Comparison of ENCODE assay signal across 20 mouse cellular contexts in genomic region chr11:120620195-120620594, GRCm38 (mm10). TPM values are rescaled to one million over a fixed set of nuclear protein-coding genes. Genes with fewer than 3 reads are reported as not detected.
DNase-seq lines count a peak whose midpoint lies in the region; TF ChIP-seq lines count a peak whose summit lies in the region.
"Had no signal": no experiment of that assay in that cellular context is flagged by ENCODE, and none has a peak within 500 bp of the region (broad histone marks: within the 10 kb centered on the region; RNA-seq: fewer than 3 reads in every experiment).

No protein-coding gene starts in this region.

- H3K36me3 ChIP-seq in testis, adult 2 months (ENCODE audit: control insufficient read depth, insufficient read depth, low read length): no peaks in the 10 kb centered on the region

- H3K4me3 ChIP-seq in testis, adult 2 months (ENCODE audit: control insufficient read depth, low read depth, low read length): no peak overlapping the region
- H3K4me3 ChIP-seq in gastrocnemius, adult 2 months: no peak overlapping the region
- H3K4me3 ChIP-seq: embryonic facial prominence, embryonic 10.5 days; erythroblast, embryonic 14.5 days; forebrain, embryonic 10.5 days; heart, embryonic 10.5 days; hindbrain, embryonic 15.5 days had no signal

- no peak overlapping the region for H3K27ac ChIP-seq in testis, adult 2 months (ENCODE audit: control insufficient read depth, insufficient read depth, low read depth, low read length)
- H3K27ac ChIP-seq in gastrocnemius, adult 2 months: no peak overlapping the region
- H3K27ac ChIP-seq: embryonic facial prominence, embryonic 10.5 days; forebrain, embryonic 10.5 days; hindbrain, embryonic 15.5 days had no signal

- no peaks in the 10 kb centered on the region for H3K27me3 ChIP-seq in testis, adult 2 months (ENCODE audit: control insufficient read depth, insufficient read depth, low read length)
- H3K27me3 ChIP-seq: hindbrain, embryonic 15.5 days had no signal

- TF ChIP-seq CTCF in testis, adult 2 months (IDR thresholded peaks at IDR 0.05; ENCODE audit: control insufficient read depth, insufficient read depth, insufficient replicate concordance, low read depth, low read length): no peak
- TF ChIP-seq CTCF in gastrocnemius, adult 2 months (IDR thresholded peaks at IDR 0.05): no peak

- TF ChIP-seq POLR2A in testis, adult 2 months (IDR thresholded peaks at IDR 0.05; ENCODE audit: control insufficient read depth, low read depth, low read length): 0 out of 2 replicates have a peak, but pooled peaks have one; percentile 6

- peak; percentile 1 for DNase-seq in adrenal gland, adult 2 months
- no peak for DNase-seq in adrenal gland, postnatal 4 days (ENCODE audit: low spot score in 2 of 2)
- DNase-seq in heart, adult 11 months: peak; percentile 90
- no peak for DNase-seq in heart, postnatal 14 days
- DNase-seq in testis, postnatal 10 days (ENCODE audit: low spot score): no peak
- no peak for DNase-seq in gastrocnemius, adult 2 months
- DNase-seq: adrenal gland, postnatal 10 days; B cell, adult 2 months; gastrocnemius, postnatal 36 days; heart, adult 18-20 months; heart, postnatal 10 days had no signal

- H3K4me1 ChIP-seq in testis, adult 2 months (ENCODE audit: control insufficient read depth, insufficient read depth, low read length): peaks cover 17% of the 10 kb centered on the region

- intact Hi-C loops in heart, postnatal 14 days (cut with DNase I): loop anchor here (5.0 kb wide), 1 partner anchor 177 kb away; the partner anchor contains the start of gene Dus1l
- intact Hi-C loops in gastrocnemius, adult 2 months (cut with DNase I): no loop called here

RNA-seq across cellular contexts. Expression of gene Pcyt2, which starts 2.5 kb away (rescaled TPM):
- total RNA-seq in adrenal gland, adult 2 months (2021): 100 to 1,000 TPM; 201 to 344 TPM
- polyA plus RNA-seq in adrenal gland, adult 2 months (2012; rRNA removed): 460 and 610 TPM in 2 replicates
- 100 to 1,000 TPM; 135 to 144 TPM for total RNA-seq in adrenal gland, postnatal 4 days (2021)
- total RNA-seq in heart, postnatal 14 days (2021): 10 to 100 TPM; 47.7 to 49.4 TPM
- 106 and 116 TPM in 2 replicates for polyA plus RNA-seq in testis, adult 2 months (2012; rRNA removed)
- total RNA-seq in gastrocnemius, adult 2 months (2021): 10 to 100 TPM; 30.6 to 39.2 TPM

RNA-seq across cellular contexts. Expression of gene Sirt7, which starts 4.8 kb away (rescaled TPM):
- 10 to 100 TPM; 54.2 to 69.5 TPM for total RNA-seq in adrenal gland, adult 2 months (2021)
- polyA plus RNA-seq in adrenal gland, adult 2 months (2012; rRNA removed): 109 and 128 TPM in 2 replicates
- 10 to 100 TPM; 49.0 to 58.1 TPM for total RNA-seq in adrenal gland, postnatal 4 days (2021)
- total RNA-seq in heart, postnatal 14 days (2021): 10 to 100 TPM; 10.8 to 12.3 TPM
- polyA plus RNA-seq in testis, adult 2 months (2012; rRNA removed): 22.3 and 23.9 TPM in 2 replicates
- 1 to 10 TPM; 4.1 to 4.7 TPM for total RNA-seq in gastrocnemius, adult 2 months (2021)

RNA-seq across cellular contexts. Expression of gene Npb, which starts 11.9 kb away (rescaled TPM):
- under 1 TPM; 0.61 to 0.62 TPM for total RNA-seq in adrenal gland, adult 2 months (2021)
- polyA plus RNA-seq in adrenal gland, adult 2 months (2012; rRNA removed): 1.6 and 2.3 TPM in 2 replicates
- total RNA-seq in adrenal gland, postnatal 4 days (2021): 1 to 10 TPM; 2.4 to 5.4 TPM
- total RNA-seq in heart, postnatal 14 days (2021): not detected
- polyA plus RNA-seq in testis, adult 2 months (2012; rRNA removed): 24.6 and 26.3 TPM in 2 replicates
- total RNA-seq in gastrocnemius, adult 2 months (2021): under 1 TPM in 1 of 2 experiments, not detected in 1; 0.78 TPM
- total RNA-seq: gastrocnemius, adult 8-10 months; gastrocnemius, postnatal 36 days; heart, adult 18-20 months; hematopoietic stem cell, adult 5-6 weeks had no signal
- polyA plus RNA-seq: CD4-positive, CD25-positive, alpha-beta regulatory T cell, adult 4 months; embryonic facial prominence, embryonic 10.5 days; erythroblast, embryonic 14.5 days; forebrain, embryonic 10.5 days had no signal

RNA-seq across cellular contexts. Expression of gene Mafg, which starts 13.2 kb away (rescaled TPM):
- total RNA-seq in adrenal gland, adult 2 months (2021): 10 to 100 TPM; 48.1 to 60.7 TPM
- polyA plus RNA-seq in adrenal gland, adult 2 months (2012; rRNA removed): 54.3 and 66.9 TPM in 2 replicates
- 10 to 100 TPM; 51.4 to 56.0 TPM for total RNA-seq in adrenal gland, postnatal 4 days (2021)
- 10 to 100 TPM; 33.7 to 41.0 TPM for total RNA-seq in heart, postnatal 14 days (2021)
- polyA plus RNA-seq in testis, adult 2 months (2012; rRNA removed): 9.5 and 10.4 TPM in 2 replicates
- 10 to 100 TPM; 53.1 to 68.2 TPM for total RNA-seq in gastrocnemius, adult 2 months (2021)

RNA-seq across cellular contexts. Expression of gene Anapc11, which starts 22.0 kb away (rescaled TPM):
- total RNA-seq in adrenal gland, adult 2 months (2021): 10 to 100 TPM; 82.8 to 85.9 TPM
- 183 and 187 TPM in 2 replicates for polyA plus RNA-seq in adrenal gland, adult 2 months (2012; rRNA removed)
- total RNA-seq in adrenal gland, postnatal 4 days (2021): 10 to 100 TPM; 87.4 to 90.7 TPM
- 10 to 100 TPM; 86.2 to 87.5 TPM for total RNA-seq in heart, postnatal 14 days (2021)
- 178 and 209 TPM in 2 replicates for polyA plus RNA-seq in testis, adult 2 months (2012; rRNA removed)
- total RNA-seq in gastrocnemius, adult 2 months (2021): 10 to 100 TPM; 45.3 to 58.5 TPM

Comparison
In these comparisons a context has a peak if more than half of its experiments do, and no peak if none do; other contexts are left out.
1. DNase-seq: peak in adrenal gland, adult 2 months (single experiment) and heart, adult 11 months (single experiment); none in adrenal gland, postnatal 4 days (0 of 2), heart, postnatal 14 days (0 of 2), testis, postnatal 10 days (single experiment) and gastrocnemius, adult 2 months (single experiment).